Mouse (Mus musculus): ENCODE results near the gene Sec16a.

DNA sequence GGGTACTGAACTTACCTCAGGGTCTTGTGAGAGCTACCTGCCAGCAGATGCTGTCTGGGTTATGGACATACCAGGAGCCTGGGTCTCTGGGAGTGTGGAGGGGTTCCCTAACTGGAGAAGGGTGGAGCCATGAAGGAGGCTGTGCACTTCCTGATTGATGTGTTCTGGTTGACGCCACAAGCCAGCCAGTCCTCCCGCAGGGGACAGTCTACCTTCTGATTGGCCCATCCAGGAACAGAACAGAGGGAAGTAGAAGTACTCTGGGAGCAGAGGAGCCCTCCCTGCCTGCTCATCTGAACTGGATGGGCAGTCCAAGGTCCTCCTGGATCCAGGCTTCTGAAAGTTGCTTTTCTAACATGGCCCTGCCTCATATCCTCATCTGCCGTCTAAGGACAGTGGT lies 84.2 kb downstream of the Sec16a start, which contains the start of gene Card9:
- no peak for TF ChIP-seq CTCF (IDR thresholded peaks at IDR 0.05; ENCODE audit: extremely low read depth, insufficient read depth, low read length)
- no peak for TF ChIP-seq POLR2A (IDR thresholded peaks at IDR 0.05; ENCODE audit: extremely low read depth, insufficient read depth, low read length)
